Mouse (Mus musculus): ENCODE results near the gene Zfp617. TPM values are rescaled to one million over a fixed set of nuclear protein-coding genes. Genes with fewer than 3 reads are reported as not detected.
"Not testable (repeated sequence)": the region's sequence is repeated elsewhere in the genome, so short reads cannot be mapped to it uniquely, and the experiment has no call there.

The Zfp617 gene
- 27.5 and 29.9 TPM in 2 replicates for polyA plus RNA-seq (2014; fragmentation: Nextera tagmentation; extraction: Ambion mirVana)

DNA sequence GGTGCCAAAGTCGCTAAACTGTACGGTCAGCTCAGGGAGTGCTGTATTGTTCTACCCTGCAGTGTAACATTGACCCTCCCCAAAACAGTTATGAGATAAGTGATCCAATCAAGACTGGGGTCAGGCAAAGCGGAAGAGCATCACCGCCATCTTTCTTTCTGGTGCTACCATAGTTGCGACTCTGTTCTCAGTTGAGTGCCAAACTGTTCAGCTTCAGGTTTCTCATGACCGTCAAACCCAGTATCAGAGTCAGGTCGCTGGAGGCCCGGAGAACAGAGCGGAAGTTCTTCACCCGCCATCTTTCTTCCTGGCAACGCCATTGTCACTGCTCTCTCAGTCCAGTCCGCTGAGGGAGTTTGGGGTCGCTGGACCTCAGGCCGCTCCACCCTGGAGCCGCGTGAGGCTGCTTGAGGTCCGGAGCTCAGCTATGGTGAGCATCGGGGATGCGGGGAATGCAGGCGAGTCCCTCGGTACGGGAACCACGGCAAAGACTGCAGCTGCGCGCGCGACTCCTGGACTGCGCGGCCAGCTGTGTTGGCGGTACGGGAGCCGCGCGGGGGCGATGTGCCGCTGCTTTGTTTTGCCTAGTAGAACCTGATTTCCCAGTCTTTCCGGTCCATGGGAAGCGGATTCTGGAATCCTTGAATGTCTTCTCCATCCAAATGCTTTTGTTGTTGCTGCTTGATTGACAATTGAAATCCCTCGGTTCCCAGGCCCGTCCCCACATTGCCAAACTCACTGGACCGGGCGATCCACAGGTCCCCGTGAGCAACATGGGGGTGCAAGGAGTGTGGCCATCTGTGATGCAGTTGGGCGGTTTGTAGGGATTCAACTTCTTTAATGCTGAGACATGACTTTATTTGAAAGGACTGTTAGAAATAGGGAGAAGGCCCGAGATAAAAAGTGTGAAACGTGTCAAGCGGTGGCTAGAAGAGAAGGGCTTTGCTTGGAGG, at the start of gene Zfp617, which contains the start of gene Zfp882:
Gene Zfp617 (plus strand): TSS at position 327 of the 953 bp plus-strand sequence.
Gene Zfp882 (plus strand): TSS at position 300 of the 953 bp plus-strand sequence.
- ATAC-seq (ENCODE audit: insufficient number of reproducible peaks, insufficient read depth, low FRiP score, low read depth) = peak; percentile 93
- H3K9me3 ChIP-seq (ENCODE audit: control insufficient read depth, low read depth, low read length) = peaks cover 6% of the 10 kb centered on the region; the same call in 1 of the 2 replicates
- H3K27ac ChIP-seq (ENCODE audit: low read length) = peak within 1 kb of the TSS; percentile 94
- H3K36me3 ChIP-seq (ENCODE audit: control insufficient read depth, insufficient read depth, low read length) = no peaks in the 10 kb centered on the region
- peak within 1 kb of the TSS; percentile 50 for H3K4me2 ChIP-seq (replicated peaks; ENCODE audit: low read depth, low read length)
- H3K9ac ChIP-seq (replicated peaks; ENCODE audit: low read depth, low read length) = peak within 1 kb of the TSS; percentile 70
- WGBS = 6% methylated on average over 47 of the region's 47 CpGs
- H3K4me1 ChIP-seq (ENCODE audit: control insufficient read depth, insufficient read depth, low read length) = no peaks in the 10 kb centered on the region
- no peaks in the 10 kb centered on the region for H3K27me3 ChIP-seq (ENCODE audit: control insufficient read depth, insufficient read depth, low read length)
- peak within 1 kb of the TSS; percentile 55 for H3K4me3 ChIP-seq (ENCODE audit: low read depth, low read length)

DNA sequence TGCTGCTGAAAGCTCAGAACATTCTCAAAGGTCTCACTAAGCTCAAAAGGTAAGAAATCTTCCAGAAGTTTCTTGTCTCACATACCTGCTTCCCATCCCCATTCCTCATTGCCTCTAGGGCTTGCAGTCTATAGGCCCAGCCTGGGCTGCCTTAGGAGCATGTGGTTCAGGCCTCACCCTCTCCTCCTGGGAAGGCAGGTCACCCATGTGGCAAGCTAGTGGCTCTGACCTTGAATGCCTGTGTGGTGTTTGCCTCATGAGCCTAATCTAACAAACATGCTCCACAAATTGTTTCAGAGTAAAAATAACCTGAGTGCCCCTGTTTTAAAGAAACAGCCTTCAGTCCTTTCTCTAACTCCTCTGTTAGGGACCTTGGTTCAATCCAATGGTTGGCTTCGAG, 46.9 kb upstream of the Zfp617 start:
- not testable (repeated sequence) for H3K36me3 ChIP-seq (ENCODE audit: control insufficient read depth, insufficient read depth, low read length); H3K9ac ChIP-seq (replicated peaks; ENCODE audit: low read depth, low read length); H3K4me2 ChIP-seq (replicated peaks; ENCODE audit: low read depth, low read length); H3K4me1 ChIP-seq (ENCODE audit: control insufficient read depth, insufficient read depth, low read length); H3K9me3 ChIP-seq (ENCODE audit: control insufficient read depth, low read depth, low read length); H3K4me3 ChIP-seq (ENCODE audit: low read depth, low read length); ATAC-seq (ENCODE audit: insufficient number of reproducible peaks, insufficient read depth, low FRiP score, low read depth); H3K27me3 ChIP-seq (ENCODE audit: control insufficient read depth, insufficient read depth, low read length); H3K27ac ChIP-seq (ENCODE audit: low read length)
- WGBS = 90% methylated on average over 1 of the region's 1 CpGs

DNA sequence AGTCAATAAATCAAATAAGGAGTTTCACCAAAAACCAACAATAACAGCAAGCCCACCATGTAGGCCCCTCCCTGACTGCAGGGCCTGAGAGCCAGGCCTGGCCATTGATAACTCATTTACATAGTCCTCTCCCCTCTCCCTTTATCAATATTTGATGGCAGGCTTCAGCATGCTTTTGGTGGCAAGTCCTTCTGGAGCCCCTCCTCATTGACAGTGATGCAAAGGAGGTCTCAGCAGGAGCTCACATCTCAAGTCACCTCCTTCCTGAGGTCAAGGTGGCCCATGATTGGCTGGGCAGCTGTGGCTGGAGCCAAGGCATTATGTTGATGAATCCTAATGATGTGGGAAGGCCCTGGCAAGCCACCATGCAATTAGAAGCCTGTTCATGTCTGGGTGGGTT, 46.4 kb upstream of the Zfp617 start:
- not testable (repeated sequence) for H3K9me3 ChIP-seq (ENCODE audit: control insufficient read depth, low read depth, low read length); H3K4me1 ChIP-seq (ENCODE audit: control insufficient read depth, insufficient read depth, low read length); H3K36me3 ChIP-seq (ENCODE audit: control insufficient read depth, insufficient read depth, low read length); H3K4me3 ChIP-seq (ENCODE audit: low read depth, low read length); H3K27ac ChIP-seq (ENCODE audit: low read length); H3K9ac ChIP-seq (replicated peaks; ENCODE audit: low read depth, low read length); H3K27me3 ChIP-seq (ENCODE audit: control insufficient read depth, insufficient read depth, low read length); ATAC-seq (ENCODE audit: insufficient number of reproducible peaks, insufficient read depth, low FRiP score, low read depth); H3K4me2 ChIP-seq (replicated peaks; ENCODE audit: low read depth, low read length)

DNA sequence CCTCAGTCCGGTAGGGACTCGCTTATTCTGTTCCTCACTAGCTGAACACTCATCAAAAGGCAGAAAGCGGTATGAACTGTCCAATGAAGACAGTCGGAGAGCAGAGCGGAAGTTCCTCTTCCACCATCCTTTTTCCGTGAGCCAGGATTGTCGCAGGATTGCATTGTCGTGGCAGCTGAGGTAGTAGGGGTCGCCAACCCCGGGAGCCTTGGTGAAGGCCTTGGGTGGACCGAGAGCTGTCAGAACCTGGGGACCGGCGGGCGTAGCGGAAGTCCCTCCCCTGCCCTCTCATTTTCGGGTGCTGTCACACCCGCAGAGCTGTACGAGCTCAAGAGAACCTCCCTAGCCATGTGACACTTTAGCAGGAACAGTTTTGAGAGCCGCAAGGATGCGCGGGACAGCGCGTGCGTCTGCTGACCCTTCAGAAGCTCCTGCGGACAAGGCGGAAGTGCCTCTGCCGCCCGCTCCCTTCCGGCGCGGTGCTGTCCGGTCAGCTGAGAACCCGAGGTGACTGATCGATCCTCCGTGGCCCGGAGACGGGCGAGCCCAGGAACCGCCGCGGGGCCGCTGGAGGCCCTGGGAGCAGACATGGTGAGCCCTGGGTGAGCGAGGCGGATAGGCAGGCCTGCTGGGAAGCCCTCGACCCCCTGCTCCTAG, 26.7 kb upstream of the Zfp617 start, which contains the start of gene Zfp709:
Gene Zfp709 (plus strand): TSS at position 402 of the 657 bp plus-strand sequence.
- ATAC-seq (ENCODE audit: insufficient number of reproducible peaks, insufficient read depth, low FRiP score, low read depth) = peak; percentile 89
- peak within 1 kb of the TSS; percentile 68 for H3K4me3 ChIP-seq (ENCODE audit: low read depth, low read length)
- peak within 1 kb of the TSS; percentile 77 for H3K27ac ChIP-seq (ENCODE audit: low read length)
- H3K4me1 ChIP-seq (ENCODE audit: control insufficient read depth, insufficient read depth, low read length) = no peaks in the 10 kb centered on the region; the same call in 1 of the 2 replicates
- peak within 1 kb of the TSS; percentile 82 for H3K4me2 ChIP-seq (replicated peaks; ENCODE audit: low read depth, low read length)
- peak within 1 kb of the TSS; percentile 91 for H3K9ac ChIP-seq (replicated peaks; ENCODE audit: low read depth, low read length)
- H3K27me3 ChIP-seq (ENCODE audit: control insufficient read depth, insufficient read depth, low read length) = no peaks in the 10 kb centered on the region
- H3K9me3 ChIP-seq (ENCODE audit: control insufficient read depth, low read depth, low read length) = peaks cover 17% of the 10 kb centered on the region; the same call in 1 of the 2 replicates
- WGBS = 5% methylated on average over 45 of the region's 45 CpGs
- no peaks in the 10 kb centered on the region for H3K36me3 ChIP-seq (ENCODE audit: control insufficient read depth, insufficient read depth, low read length)

DNA sequence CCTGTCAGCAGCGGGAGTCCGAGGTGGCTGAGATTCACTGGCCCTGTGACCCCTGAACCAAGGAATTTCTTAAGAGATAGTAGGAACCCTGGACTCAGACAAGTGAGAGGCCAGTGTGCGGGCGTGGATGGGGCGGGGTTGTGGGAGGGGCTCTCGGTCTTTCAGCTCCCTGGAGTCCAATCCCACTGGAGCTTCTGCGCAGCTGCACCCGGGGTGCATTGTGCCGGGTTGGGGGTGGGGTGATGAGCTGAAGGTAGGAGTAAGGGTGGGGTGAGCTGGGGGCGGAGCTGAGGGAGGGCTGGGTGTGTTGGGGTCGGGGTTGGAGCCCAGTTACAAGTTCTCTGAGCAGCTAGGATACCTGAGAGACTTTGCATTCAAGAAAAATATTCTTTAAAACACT, 7.8 kb upstream of the Zfp617 start:
- H3K4me2 ChIP-seq (replicated peaks; ENCODE audit: low read depth, low read length); H3K9ac ChIP-seq (replicated peaks; ENCODE audit: low read depth, low read length); H3K4me1 ChIP-seq (ENCODE audit: control insufficient read depth, insufficient read depth, low read length); H3K9me3 ChIP-seq (ENCODE audit: control insufficient read depth, low read depth, low read length); H3K4me3 ChIP-seq (ENCODE audit: low read depth, low read length); H3K27ac ChIP-seq (ENCODE audit: low read length); ATAC-seq (ENCODE audit: insufficient number of reproducible peaks, insufficient read depth, low FRiP score, low read depth); H3K36me3 ChIP-seq (ENCODE audit: control insufficient read depth, insufficient read depth, low read length); H3K27me3 ChIP-seq (ENCODE audit: control insufficient read depth, insufficient read depth, low read length): not testable (repeated sequence)
- 53% methylated on average over 11 of the region's 11 CpGs for WGBS

DNA sequence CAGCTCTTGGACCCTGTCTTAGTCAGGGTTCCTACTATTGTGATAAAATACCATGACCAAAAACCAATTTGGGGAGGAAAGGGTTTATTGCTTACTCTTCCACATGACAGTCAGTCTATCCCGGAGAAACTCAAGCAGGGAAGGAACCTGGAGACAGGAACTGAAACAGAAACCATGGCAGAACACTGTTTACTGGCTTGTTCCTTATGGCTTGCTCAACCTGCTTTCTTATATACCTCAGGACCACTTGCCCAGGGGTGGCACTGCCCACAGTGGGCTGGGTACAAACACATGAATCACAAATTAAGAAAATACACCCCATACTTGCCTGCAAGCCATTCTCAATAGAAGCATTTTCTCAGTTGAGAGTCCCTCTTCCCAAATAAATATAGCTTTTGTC, 5.4 kb upstream of the Zfp617 start:
- not testable (repeated sequence) for H3K36me3 ChIP-seq (ENCODE audit: control insufficient read depth, insufficient read depth, low read length); H3K27ac ChIP-seq (ENCODE audit: low read length); H3K9me3 ChIP-seq (ENCODE audit: control insufficient read depth, low read depth, low read length); ATAC-seq (ENCODE audit: insufficient number of reproducible peaks, insufficient read depth, low FRiP score, low read depth); H3K4me2 ChIP-seq (replicated peaks; ENCODE audit: low read depth, low read length); H3K27me3 ChIP-seq (ENCODE audit: control insufficient read depth, insufficient read depth, low read length); H3K9ac ChIP-seq (replicated peaks; ENCODE audit: low read depth, low read length); H3K4me1 ChIP-seq (ENCODE audit: control insufficient read depth, insufficient read depth, low read length); H3K4me3 ChIP-seq (ENCODE audit: low read depth, low read length)
- 70% methylated on average over 1 of the region's 1 CpGs for WGBS

DNA sequence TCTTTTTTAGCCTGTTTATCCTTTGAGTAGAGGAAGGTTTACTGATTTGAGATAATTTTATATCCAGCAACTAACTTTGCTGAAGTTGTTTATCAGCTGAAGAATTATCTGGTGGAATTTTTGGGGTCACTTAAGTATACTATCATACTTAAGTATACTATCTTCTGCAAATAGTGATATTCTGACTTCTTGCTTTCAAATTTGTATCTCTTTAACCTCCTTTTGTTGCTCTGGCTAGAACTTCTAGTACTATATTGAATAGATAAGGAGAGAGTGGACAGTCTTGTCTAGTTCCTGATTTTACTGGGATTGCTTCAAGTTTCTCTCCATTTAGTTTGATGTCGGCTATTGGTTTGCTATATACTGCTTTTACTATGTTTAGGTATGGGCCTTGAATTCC, 1.6 kb upstream of the Zfp617 start:
- Histone ChIP-seq H3K9ac (replicated peaks; ENCODE audit: low read depth, low read length) (no peak overlapping the region), H3K27me3 (ENCODE audit: control insufficient read depth, insufficient read depth, low read length) (no peaks in the 10 kb centered on the region), H3K9me3 (ENCODE audit: control insufficient read depth, low read depth, low read length) (peaks cover 6% of the 10 kb centered on the region; the same call in 1 of the 2 replicates), H3K36me3 (ENCODE audit: control insufficient read depth, insufficient read depth, low read length) (no peaks in the 10 kb centered on the region), H3K27ac (ENCODE audit: low read length) (no peak overlapping the region), H3K4me3 (ENCODE audit: low read depth, low read length) (no peak overlapping the region), H3K4me2 (replicated peaks; ENCODE audit: low read depth, low read length) (no peak overlapping the region), H3K4me1 (ENCODE audit: control insufficient read depth, insufficient read depth, low read length) (no peaks in the 10 kb centered on the region)
- no peak for ATAC-seq (ENCODE audit: insufficient number of reproducible peaks, insufficient read depth, low FRiP score, low read depth)
- 88% methylated on average over 1 of the region's 1 CpGs for WGBS

DNA sequence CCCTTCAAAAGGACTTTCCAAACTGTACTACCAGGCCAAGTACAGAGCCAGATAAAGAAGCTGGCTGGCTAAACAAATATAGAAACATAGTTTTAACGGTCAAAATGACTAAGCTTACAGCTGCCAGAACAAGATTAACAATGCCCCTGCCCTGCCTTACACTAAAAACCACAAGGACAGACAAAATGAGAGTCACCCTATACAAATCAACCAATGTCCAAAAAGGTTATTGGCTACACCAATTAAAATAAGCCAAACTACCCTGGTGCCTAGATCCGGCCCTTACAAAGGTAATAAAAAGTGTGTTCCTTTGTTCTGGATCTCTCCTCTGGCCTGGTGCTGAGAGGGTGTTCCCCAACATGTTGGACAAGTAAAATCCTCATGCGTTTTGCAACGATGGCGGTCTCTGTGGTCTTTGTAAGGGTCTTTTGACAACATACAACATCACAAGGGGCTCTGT, 607 bp upstream of the Zfp617 start:
- Histone ChIP-seq H3K36me3 (ENCODE audit: control insufficient read depth, insufficient read depth, low read length) (no peaks in the 10 kb centered on the region), H3K27ac (ENCODE audit: low read length) (peak overlapping the region; percentile 94; the same call in 1 of the 2 replicates), H3K9me3 (ENCODE audit: control insufficient read depth, low read depth, low read length) (peaks cover 6% of the 10 kb centered on the region; the same call in 1 of the 2 replicates), H3K4me3 (ENCODE audit: low read depth, low read length) (peak overlapping the region; percentile 55), H3K4me1 (ENCODE audit: control insufficient read depth, insufficient read depth, low read length) (no peaks in the 10 kb centered on the region), H3K4me2 (replicated peaks; ENCODE audit: low read depth, low read length) (peak overlapping the region; percentile 50), H3K27me3 (ENCODE audit: control insufficient read depth, insufficient read depth, low read length) (no peaks in the 10 kb centered on the region), H3K9ac (replicated peaks; ENCODE audit: low read depth, low read length) (peak overlapping the region; percentile 70; the same call in 1 of the 2 replicates)
- ATAC-seq (ENCODE audit: insufficient number of reproducible peaks, insufficient read depth, low FRiP score, low read depth) = no peak
- WGBS = 94% methylated on average over 5 of the region's 5 CpGs
